Mouse (Mus musculus): ENCODE results near the gene Zfp987. TPM values are rescaled to one million over a fixed set of nuclear protein-coding genes. Genes with fewer than 3 reads are reported as not detected.
"Not testable (repeated sequence)": the region's sequence is repeated elsewhere in the genome, so short reads cannot be mapped to it uniquely, and the experiment has no call there.

Gene Zfp987
- polyA plus RNA-seq, 1 experiment from 2014 or later = 0.09 TPM

GRCm38 (mm10) chr4:146064807-146065206 is 32.3 kb upstream of the Zfp987 start:
- H3K27ac ChIP-seq (ENCODE audit: low read depth); H3K36me3 ChIP-seq (ENCODE audit: insufficient read depth); H3K9ac ChIP-seq; DNase-seq; H3K4me2 ChIP-seq; ATAC-seq (ENCODE audit: insufficient read depth); H3K27me3 ChIP-seq (ENCODE audit: insufficient read depth, low read length); H3K4me1 ChIP-seq (ENCODE audit: insufficient read depth); H3K4me3 ChIP-seq (ENCODE audit: low read depth, low read length): not testable (repeated sequence)
- H3K9me3 ChIP-seq (ENCODE audit: low read depth, low read length) = peaks cover 18% of the 10 kb centered on the region
- WGBS = 74% methylated on average over 4 of the region's 5 CpGs

GRCm38 (mm10) chr4:146066932-146067580 is 30.0 kb upstream of the Zfp987 start:
- H3K27me3 ChIP-seq (ENCODE audit: insufficient read depth, low read length); H3K4me1 ChIP-seq (ENCODE audit: insufficient read depth); H3K4me3 ChIP-seq (ENCODE audit: low read depth, low read length); ATAC-seq (ENCODE audit: insufficient read depth); H3K36me3 ChIP-seq (ENCODE audit: insufficient read depth); H3K9ac ChIP-seq; H3K4me2 ChIP-seq; DNase-seq; H3K27ac ChIP-seq (ENCODE audit: low read depth): not testable (repeated sequence)
- peaks cover 14% of the 10 kb centered on the region; the same call in 1 of the 2 replicates for H3K9me3 ChIP-seq (ENCODE audit: low read depth, low read length)
- 46% methylated on average over 35 of the region's 45 CpGs for WGBS

GRCm38 (mm10) chr4:146067594-146067993 is 29.5 kb upstream of the Zfp987 start:
- H3K4me3 ChIP-seq (ENCODE audit: low read depth, low read length); ATAC-seq (ENCODE audit: insufficient read depth); DNase-seq; H3K4me1 ChIP-seq (ENCODE audit: insufficient read depth); H3K9ac ChIP-seq; H3K27ac ChIP-seq (ENCODE audit: low read depth); H3K36me3 ChIP-seq (ENCODE audit: insufficient read depth); H3K27me3 ChIP-seq (ENCODE audit: insufficient read depth, low read length): not testable (repeated sequence)
- Histone ChIP-seq H3K4me2 (peak overlapping the region; percentile 12; the same call in 1 of the 2 replicates), H3K9me3 (ENCODE audit: low read depth, low read length) (peaks cover 14% of the 10 kb centered on the region; the same call in 1 of the 2 replicates)
- WGBS = 24% methylated on average over 55 of the region's 55 CpGs

GRCm38 (mm10) chr4:146073264-146073663 is 23.8 kb upstream of the Zfp987 start:
- DNase-seq; ATAC-seq (ENCODE audit: insufficient read depth); H3K4me2 ChIP-seq; H3K9me3 ChIP-seq (ENCODE audit: low read depth, low read length); H3K4me3 ChIP-seq (ENCODE audit: low read depth, low read length); H3K4me1 ChIP-seq (ENCODE audit: insufficient read depth); H3K27me3 ChIP-seq (ENCODE audit: insufficient read depth, low read length); H3K9ac ChIP-seq; H3K36me3 ChIP-seq (ENCODE audit: insufficient read depth); H3K27ac ChIP-seq (ENCODE audit: low read depth): not testable (repeated sequence)
- 79% methylated on average over 5 of the region's 7 CpGs for WGBS

GRCm38 (mm10) chr4:146101448-146101847 is 4.3 kb downstream of the Zfp987 start:
- H3K9ac ChIP-seq; ATAC-seq (ENCODE audit: insufficient read depth): not testable (repeated sequence)
- 33% methylated on average over 3 of the region's 3 CpGs for whole genome bisulfite sequencing

GRCm38 (mm10) chr4:146156524-146156923 is 59.4 kb downstream of the Zfp987 start, which contains the start of gene Zfp600:
Zfp600 (plus strand) TSS chr4:146156824.
- no CpG with 5 or more reads among the region's 6 CpGs for WGBS
- H3K4me1 ChIP-seq (ENCODE audit: insufficient read depth); H3K4me3 ChIP-seq (ENCODE audit: low read depth, low read length); H3K4me2 ChIP-seq; ATAC-seq (ENCODE audit: insufficient read depth); H3K27ac ChIP-seq (ENCODE audit: low read depth); H3K27me3 ChIP-seq (ENCODE audit: insufficient read depth, low read length); H3K9me3 ChIP-seq (ENCODE audit: low read depth, low read length); H3K36me3 ChIP-seq (ENCODE audit: insufficient read depth); DNase-seq; H3K9ac ChIP-seq: not testable (repeated sequence)

More at GRCm38 (mm10) chr4:146101448-146101847, 4.3 kb downstream of the Zfp987 start:
- not testable (repeated sequence) for H3K4me2 ChIP-seq; H3K4me1 ChIP-seq (ENCODE audit: insufficient read depth); H3K27me3 ChIP-seq (ENCODE audit: insufficient read depth, low read length); H3K27ac ChIP-seq (ENCODE audit: low read depth); H3K9me3 ChIP-seq (ENCODE audit: low read depth, low read length); DNase-seq; H3K4me3 ChIP-seq (ENCODE audit: low read depth, low read length); H3K36me3 ChIP-seq (ENCODE audit: insufficient read depth)

- not testable (repeated sequence) for H3K4me2 ChIP-seq; H3K4me1 ChIP-seq (ENCODE audit: insufficient read depth); H3K4me3 ChIP-seq (ENCODE audit: low read depth, low read length); H3K27ac ChIP-seq (ENCODE audit: low read depth); H3K9me3 ChIP-seq (ENCODE audit: low read depth, low read length); H3K9ac ChIP-seq; ATAC-seq (ENCODE audit: insufficient read depth); DNase-seq; H3K27me3 ChIP-seq (ENCODE audit: insufficient read depth, low read length); H3K36me3 ChIP-seq (ENCODE audit: insufficient read depth)
- WGBS = 89% methylated on average over 2 of the region's 4 CpGs
Observed at GRCm38 (mm10) chr4:146162893-146163292, 65.8 kb downstream of the Zfp987 start.

- H3K4me3 ChIP-seq (ENCODE audit: low read depth, low read length); H3K4me1 ChIP-seq (ENCODE audit: insufficient read depth); H3K4me2 ChIP-seq; H3K36me3 ChIP-seq (ENCODE audit: insufficient read depth); DNase-seq; H3K9ac ChIP-seq; H3K27ac ChIP-seq (ENCODE audit: low read depth); ATAC-seq (ENCODE audit: insufficient read depth); H3K27me3 ChIP-seq (ENCODE audit: insufficient read depth, low read length): not testable (repeated sequence)
- H3K9me3 ChIP-seq (ENCODE audit: low read depth, low read length) = peaks cover 11% of the 10 kb centered on the region; the same call in 1 of the 2 replicates
- WGBS = 70% methylated on average over 3 of the region's 3 CpGs
Observed at GRCm38 (mm10) chr4:146167202-146167832, 70.2 kb downstream of the Zfp987 start.

GRCm38 (mm10) chr4:146167879-146168532 is 70.9 kb downstream of the Zfp987 start:
- ATAC-seq (ENCODE audit: insufficient read depth) = 0 out of 2 replicates have a peak, but pooled peaks have one; percentile 31
- 82% methylated on average over 10 of the region's 10 CpGs for WGBS

GRCm38 (mm10) chr4:146168730-146169215 is 71.7 kb downstream of the Zfp987 start:
- WGBS = no CpG with 5 or more reads among the region's 2 CpGs
- H3K27ac ChIP-seq (ENCODE audit: low read depth); H3K36me3 ChIP-seq (ENCODE audit: insufficient read depth); H3K4me1 ChIP-seq (ENCODE audit: insufficient read depth); H3K9ac ChIP-seq; H3K4me3 ChIP-seq (ENCODE audit: low read depth, low read length); H3K4me2 ChIP-seq; H3K27me3 ChIP-seq (ENCODE audit: insufficient read depth, low read length); DNase-seq: not testable (repeated sequence)
- 0 out of 2 replicates have a peak, but pooled peaks have one; percentile 41 for ATAC-seq (ENCODE audit: insufficient read depth)
- H3K9me3 ChIP-seq (ENCODE audit: low read depth, low read length) = peaks cover 15% of the 10 kb centered on the region; the same call in 1 of the 2 replicates

More at GRCm38 (mm10) chr4:146167879-146168532, 70.9 kb downstream of the Zfp987 start:
- peak; percentile 12 for DNase-seq
- not testable (repeated sequence) for H3K4me2 ChIP-seq; H3K4me3 ChIP-seq (ENCODE audit: low read depth, low read length); H3K9ac ChIP-seq; H3K27me3 ChIP-seq (ENCODE audit: insufficient read depth, low read length); H3K4me1 ChIP-seq (ENCODE audit: insufficient read depth); H3K36me3 ChIP-seq (ENCODE audit: insufficient read depth); H3K27ac ChIP-seq (ENCODE audit: low read depth)
- H3K9me3 ChIP-seq (ENCODE audit: low read depth, low read length) = peaks cover 11% of the 10 kb centered on the region; the same call in 1 of the 2 replicates

All from lung, embryonic 14.5 days (tissue).